Mouse (Mus musculus): ENCODE data around the gene Nrp1.

The Nrp1 gene

GRCm38 (mm10) chr8:128358406-128358755 lies at the start of gene Nrp1:
TSS of gene Nrp1 (plus strand) at chr8:128358604.
- peak; percentile 73 for DNase-seq (ENCODE audit: low read depth, low spot score)

- DNase-seq (ENCODE audit: low read depth, low spot score), result no peak
Measured at GRCm38 (mm10) chr8:128320797-128321196, 37.6 kb upstream of the Nrp1 start.

- DNase-seq (ENCODE audit: low read depth, low spot score), result no peak
Measured at GRCm38 (mm10) chr8:128327281-128327680, 31.1 kb upstream of the Nrp1 start.

GRCm38 (mm10) chr8:128327922-128328321 lies 30.5 kb upstream of the Nrp1 start:
- no peak for DNase-seq (ENCODE audit: low read depth, low spot score)

GRCm38 (mm10) chr8:128329502-128329901 lies 28.9 kb upstream of the Nrp1 start:
- DNase-seq (ENCODE audit: low read depth, low spot score), result no peak

GRCm38 (mm10) chr8:128335976-128336375 lies 22.4 kb upstream of the Nrp1 start:
- DNase-seq (ENCODE audit: low read depth, low spot score), result no peak

GRCm38 (mm10) chr8:128338951-128339350 lies 19.5 kb upstream of the Nrp1 start:
- DNase-seq (ENCODE audit: low read depth, low spot score), result no peak

GRCm38 (mm10) chr8:128339521-128339920 lies 18.9 kb upstream of the Nrp1 start:
- no peak for DNase-seq (ENCODE audit: low read depth, low spot score)

GRCm38 (mm10) chr8:128350405-128350804 lies 8.0 kb upstream of the Nrp1 start:
- no peak for DNase-seq (ENCODE audit: low read depth, low spot score)

GRCm38 (mm10) chr8:128351211-128351610 lies 7.2 kb upstream of the Nrp1 start:
- DNase-seq (ENCODE audit: low read depth, low spot score), result no peak

GRCm38 (mm10) chr8:128352821-128353220 lies 5.6 kb upstream of the Nrp1 start:
- DNase-seq (ENCODE audit: low read depth, low spot score), result no peak

- no peak for DNase-seq (ENCODE audit: low read depth, low spot score)
Measured at GRCm38 (mm10) chr8:128353999-128354398, 4.4 kb upstream of the Nrp1 start.

- no peak for DNase-seq (ENCODE audit: low read depth, low spot score)
Measured at GRCm38 (mm10) chr8:128355091-128355490, 3.3 kb upstream of the Nrp1 start.

- DNase-seq (ENCODE audit: low read depth, low spot score), result no peak
Measured at GRCm38 (mm10) chr8:128356170-128356569, 2.2 kb upstream of the Nrp1 start.

- peak; percentile 84 for DNase-seq (ENCODE audit: low read depth, low spot score)
Measured at GRCm38 (mm10) chr8:128356796-128357539, 1.4 kb upstream of the Nrp1 start.

- peak; percentile 76 for DNase-seq (ENCODE audit: low read depth, low spot score)
Measured at GRCm38 (mm10) chr8:128357540-128358405, 631 bp upstream of the Nrp1 start.

GRCm38 (mm10) chr8:128358756-128359520 lies 534 bp downstream of the Nrp1 start:
- DNase-seq (ENCODE audit: low read depth, low spot score), result peak; percentile 83

GRCm38 (mm10) chr8:128359521-128360318 lies 1.3 kb downstream of the Nrp1 start:
- peak; percentile 40 for DNase-seq (ENCODE audit: low read depth, low spot score)

GRCm38 (mm10) chr8:128361343-128361870 lies 3.0 kb downstream of the Nrp1 start:
- DNase-seq (ENCODE audit: low read depth, low spot score), result no peak

GRCm38 (mm10) chr8:128362940-128363595 lies 4.7 kb downstream of the Nrp1 start:
- peak; percentile 89 for DNase-seq (ENCODE audit: low read depth, low spot score)
